Mouse (Mus musculus): ENCODE data around the gene Tmeff1.

The Tmeff1 gene

GRCm38 (mm10) chr4:48584421-48585240 is at the start of gene Tmeff1:
TSS of gene Tmeff1 (plus strand) at chr4:48585174.
- no peak for DNase-seq (ENCODE audit: low spot score in 2 of 2)

GRCm38 (mm10) chr4:48536275-48536674 is 48.7 kb upstream of the Tmeff1 start:
- DNase-seq (ENCODE audit: low spot score in 2 of 2): no peak

GRCm38 (mm10) chr4:48537024-48537423 is 48.0 kb upstream of the Tmeff1 start:
- no peak for DNase-seq (ENCODE audit: low spot score in 2 of 2)

GRCm38 (mm10) chr4:48538581-48538980 is 46.4 kb upstream of the Tmeff1 start:
- no peak for DNase-seq (ENCODE audit: low spot score in 2 of 2)

- DNase-seq (ENCODE audit: low spot score in 2 of 2): peak in 1 of 2 experiments; percentile 57
Observed at GRCm38 (mm10) chr4:48539841-48540575, 45.0 kb upstream of the Tmeff1 start, which contains the start of gene Msantd3. TSS of gene Msantd3 (plus strand) at chr4:48539935.

- peak in 1 of 2 experiments; percentile 30 for DNase-seq (ENCODE audit: low spot score in 2 of 2)
Observed at GRCm38 (mm10) chr4:48540576-48541111, 44.3 kb upstream of the Tmeff1 start.

- no peak for DNase-seq (ENCODE audit: low spot score in 2 of 2)
Observed at GRCm38 (mm10) chr4:48541526-48542250, 43.3 kb upstream of the Tmeff1 start.

GRCm38 (mm10) chr4:48542351-48542750 is 42.6 kb upstream of the Tmeff1 start:
- DNase-seq (ENCODE audit: low spot score in 2 of 2): no peak

- DNase-seq (ENCODE audit: low spot score in 2 of 2): no peak
Observed at GRCm38 (mm10) chr4:48543071-48543865, 41.7 kb upstream of the Tmeff1 start.

GRCm38 (mm10) chr4:48544141-48544540 is 40.8 kb upstream of the Tmeff1 start:
- DNase-seq (ENCODE audit: low spot score in 2 of 2): no peak

- no peak for DNase-seq (ENCODE audit: low spot score in 2 of 2)
Observed at GRCm38 (mm10) chr4:48545966-48546365, 39.0 kb upstream of the Tmeff1 start.

- DNase-seq (ENCODE audit: low spot score in 2 of 2): no peak
Observed at GRCm38 (mm10) chr4:48546568-48547496, 38.1 kb upstream of the Tmeff1 start.

- DNase-seq (ENCODE audit: low spot score in 2 of 2): no peak
Observed at GRCm38 (mm10) chr4:48548393-48549045, 36.5 kb upstream of the Tmeff1 start.

GRCm38 (mm10) chr4:48549661-48550060 is 35.3 kb upstream of the Tmeff1 start:
- no peak for DNase-seq (ENCODE audit: low spot score in 2 of 2)

GRCm38 (mm10) chr4:48552486-48553064 is 32.4 kb upstream of the Tmeff1 start:
- DNase-seq (ENCODE audit: low spot score in 2 of 2): no peak

- DNase-seq (ENCODE audit: low spot score in 2 of 2): no peak
Observed at GRCm38 (mm10) chr4:48554132-48554531, 30.8 kb upstream of the Tmeff1 start.

- no peak for DNase-seq (ENCODE audit: low spot score in 2 of 2)
Observed at GRCm38 (mm10) chr4:48555729-48556128, 29.2 kb upstream of the Tmeff1 start.

- no peak for DNase-seq (ENCODE audit: low spot score in 2 of 2)
Observed at GRCm38 (mm10) chr4:48559652-48560051, 25.3 kb upstream of the Tmeff1 start.

GRCm38 (mm10) chr4:48561824-48562223 is 23.1 kb upstream of the Tmeff1 start:
- no peak for DNase-seq (ENCODE audit: low spot score in 2 of 2)

Data from urinary bladder, postnatal 4 days (tissue).